Mouse (Mus musculus) limb, embryonic 15.5 days (tissue): ENCODE data around the gene Msx1. TPM values are rescaled to one million over a fixed set of nuclear protein-coding genes. Genes with fewer than 3 reads are reported as not detected.
"Not testable (repeated sequence)": the region's sequence is repeated elsewhere in the genome, so short reads cannot be mapped to it uniquely, and the experiment has no call there.

Experiments
- ATAC-seq: fragments of 200-750 bp; cut with Nextera tagmentation; 2 replicates; pipeline ENCODE4 v1.8.0; 2017; ENCODE audit warnings: low read depth, moderate TSS enrichment; ENCODE audit not compliant: insufficient number of reproducible peaks, low FRiP score, low TSS enrichment
- H3K27ac ChIP-seq: fragments of 300-500 bp; sonication (generic); 2 replicates; pipeline ENCODE4 v1.5.1; 2015; ENCODE audit warnings: moderate library complexity, mild to moderate bottlenecking, inconsistent platforms
- H3K27me3 ChIP-seq: fragments of 300-500 bp; sonication (generic); 2 replicates; pipeline ENCODE4 v1.6.1; 2015; ENCODE audit warnings: inconsistent platforms
- H3K36me3 ChIP-seq: fragments of 300-500 bp; sonication (generic); 2 replicates; pipeline ENCODE4 v1.6.1; 2015; ENCODE audit warnings: inconsistent platforms
- H3K4me1 ChIP-seq: fragments of 300-500 bp; sonication (generic); 2 replicates; pipeline ENCODE4 v1.6.1; 2015; ENCODE audit warnings: inconsistent platforms
- H3K4me2 ChIP-seq: fragments of 300-500 bp; sonication (generic); 2 replicates; pipeline ENCODE4 v1.6.1; 2015; ENCODE audit warnings: mild to moderate bottlenecking, inconsistent platforms
- H3K4me3 ChIP-seq: fragments of 300-500 bp; sonication (generic); 2 replicates; pipeline ENCODE4 v1.5.1; 2015; ENCODE audit warnings: mild to moderate bottlenecking, inconsistent platforms
- H3K9ac ChIP-seq: fragments of 300-500 bp; sonication (generic); 2 replicates; pipeline ENCODE4 v1.6.1; 2015; ENCODE audit warnings: inconsistent platforms
- H3K9me3 ChIP-seq: fragments of 300-500 bp; sonication (generic); 2 replicates; pipeline ENCODE4 v1.6.1; 2016; ENCODE audit warnings: inconsistent platforms
- WGBS: fragments of 180-500 bp; shearing (Covaris S2); methylation state at CpG from one replicate; pipeline ENCODE4 v1.1.7; 2015; 5-methylcytosine and 5-hydroxymethylcytosine counted together
- polyA plus RNA-seq: library from polyadenylated mRNA; unstranded; fragments of >200 nt; fragmentation: Nextera tagmentation; extraction: Ambion mirVana; gene quantifications from 2 replicates; pipeline ENCODE4 v1.2.1, GENCODE M21; 2015

Msx1 gene
- polyA plus RNA-seq, 1 experiment from 2014 or later = 137 TPM

GRCm38 (mm10) chr5:37835590-37836266 is 11.3 kb upstream of the Msx1 start:
- 10% methylated on average over 6 of the region's 6 CpGs for WGBS
- Histone ChIP-seq H3K27me3 (peaks cover 77% of the 10 kb centered on the region), H3K36me3 (no peaks in the 10 kb centered on the region), H3K4me2 (no peak overlapping the region), H3K4me1 (peaks cover 5% of the 10 kb centered on the region; the same call in 1 of the 2 replicates), H3K27ac (no peak overlapping the region), H3K9me3 (no peaks in the 10 kb centered on the region), H3K9ac (no peak overlapping the region), H3K4me3 (no peak overlapping the region)
- ATAC-seq = no peak

DNA sequence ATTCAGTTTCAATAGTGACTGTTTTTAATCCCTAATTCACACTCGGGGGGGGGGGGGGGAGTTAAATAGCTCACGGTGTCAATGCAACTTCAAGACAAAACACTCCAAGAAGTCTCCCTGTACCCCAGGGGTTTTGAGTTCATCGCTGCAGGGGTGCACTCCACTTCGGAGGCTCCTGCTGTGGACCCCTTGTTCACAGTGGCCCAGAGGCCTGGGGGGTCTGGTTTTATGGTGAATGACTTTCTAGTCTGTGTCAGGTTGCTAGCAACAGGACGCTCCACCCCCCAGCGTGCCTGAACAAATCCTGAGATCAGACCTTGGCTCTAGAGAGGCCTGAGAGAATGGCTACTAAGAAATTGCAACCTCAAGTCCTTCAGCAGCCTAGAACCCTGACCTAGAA is 8.4 kb upstream of the Msx1 start:
- no peak overlapping the region for H3K27ac ChIP-seq
- no peak overlapping the region for H3K4me3 ChIP-seq
- no peaks in the 10 kb centered on the region for H3K36me3 ChIP-seq
- H3K9me3 ChIP-seq = no peaks in the 10 kb centered on the region
- H3K27me3 ChIP-seq = peaks cover 91% of the 10 kb centered on the region
- H3K4me1 ChIP-seq = peaks cover 7% of the 10 kb centered on the region; the same call in 1 of the 2 replicates
- H3K9ac ChIP-seq = no peak overlapping the region
- no peak for ATAC-seq
- 15% methylated on average over 6 of the region's 6 CpGs for WGBS
- no peak overlapping the region for H3K4me2 ChIP-seq

DNA sequence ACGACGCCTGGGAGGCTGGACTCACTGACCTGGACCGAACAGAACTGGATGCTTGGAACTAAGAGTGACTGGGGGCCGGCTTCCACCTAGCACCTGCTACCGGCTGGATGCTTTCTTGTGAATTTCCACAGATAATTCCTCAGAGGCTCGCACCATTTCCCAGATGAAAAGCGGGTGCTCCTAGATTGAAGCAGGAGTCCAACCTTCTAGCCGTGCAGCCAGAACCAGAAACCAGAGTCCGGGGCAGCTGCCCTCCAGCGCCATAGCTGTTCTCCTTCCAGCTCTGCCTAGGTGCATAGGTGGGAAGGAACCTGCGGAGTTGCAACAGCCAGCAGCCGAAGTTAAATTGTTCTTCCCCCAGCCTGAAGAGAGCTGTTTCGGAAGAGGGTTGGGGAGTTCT is 7.6 kb upstream of the Msx1 start:
- 14% methylated on average over 13 of the region's 13 CpGs for WGBS
- H3K4me1 ChIP-seq = peaks cover 14% of the 10 kb centered on the region
- no peak overlapping the region for H3K9ac ChIP-seq
- H3K36me3 ChIP-seq = no peaks in the 10 kb centered on the region
- H3K4me3 ChIP-seq = no peak overlapping the region
- no peak for ATAC-seq
- peaks cover 91% of the 10 kb centered on the region for H3K27me3 ChIP-seq
- no peak overlapping the region for H3K27ac ChIP-seq
- H3K9me3 ChIP-seq = no peaks in the 10 kb centered on the region
- no peak overlapping the region for H3K4me2 ChIP-seq

- not testable (repeated sequence) for H3K9ac ChIP-seq, H3K4me3 ChIP-seq, H3K4me2 ChIP-seq, H3K27ac ChIP-seq, H3K36me3 ChIP-seq, ATAC-seq, H3K9me3 ChIP-seq
- WGBS = 55% methylated on average over 6 of the region's 7 CpGs
- Histone ChIP-seq H3K4me1 (peaks cover 27% of the 10 kb centered on the region), H3K27me3 (peaks cover 94% of the 10 kb centered on the region)
These were observed 6.1 kb upstream of the Msx1 start for GRCm38 (mm10) chr5:37830436-37830835.

DNA sequence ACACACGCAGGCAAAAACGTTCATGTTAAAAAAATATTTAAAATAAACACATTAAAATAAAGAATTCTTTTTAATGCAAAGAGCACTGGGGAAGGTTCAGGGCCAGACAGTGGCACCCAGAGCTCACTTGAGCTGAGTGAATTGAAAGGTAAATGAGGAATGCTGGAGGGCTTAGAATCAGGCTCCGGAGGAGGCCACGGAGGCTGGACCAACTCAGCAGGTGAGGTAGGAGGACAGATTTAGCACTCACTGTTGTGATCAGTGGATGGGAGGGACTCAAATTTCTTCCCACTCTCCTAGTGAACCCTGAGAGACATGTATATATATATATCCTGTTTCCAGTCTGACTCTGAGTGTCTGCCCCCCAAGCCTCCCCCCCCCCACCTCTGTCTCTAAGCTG is 5.5 kb upstream of the Msx1 start:
- WGBS = 20% methylated on average over 4 of the region's 4 CpGs
- Histone ChIP-seq H3K9ac (no peak overlapping the region), H3K9me3 (no peaks in the 10 kb centered on the region), H3K4me1 (peaks cover 27% of the 10 kb centered on the region), H3K36me3 (no peaks in the 10 kb centered on the region), H3K4me3 (no peak overlapping the region), H3K27ac (no peak overlapping the region), H3K4me2 (no peak overlapping the region), H3K27me3 (peaks cover 97% of the 10 kb centered on the region)
- no peak for ATAC-seq

DNA sequence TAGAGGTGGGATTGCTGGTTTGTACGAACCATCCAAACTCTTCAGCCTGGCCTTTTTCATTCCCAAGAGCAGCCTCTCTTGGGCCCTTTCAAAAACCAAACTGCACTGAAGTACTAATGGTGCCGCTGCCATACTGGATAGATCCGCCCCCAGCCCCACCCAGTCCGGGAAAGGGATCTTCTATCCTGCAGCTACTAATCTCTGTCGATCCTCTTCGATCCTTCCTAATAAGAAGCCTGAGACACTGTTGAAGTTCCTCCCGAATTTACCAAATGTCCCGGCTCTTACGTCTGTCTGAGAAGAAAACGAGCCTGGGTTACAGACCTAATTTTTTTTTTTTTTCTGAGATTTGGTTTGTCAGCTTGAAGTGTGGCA is 4.9 kb upstream of the Msx1 start:
- H3K27ac ChIP-seq = no peak overlapping the region
- peaks cover 32% of the 10 kb centered on the region for H3K4me1 ChIP-seq
- 18% methylated on average over 10 of the region's 10 CpGs for WGBS
- peaks cover 97% of the 10 kb centered on the region for H3K27me3 ChIP-seq
- no peak for ATAC-seq
- H3K4me2 ChIP-seq = no peak overlapping the region
- no peaks in the 10 kb centered on the region for H3K9me3 ChIP-seq
- H3K36me3 ChIP-seq = no peaks in the 10 kb centered on the region
- H3K9ac ChIP-seq = no peak overlapping the region
- no peak overlapping the region for H3K4me3 ChIP-seq

- Histone ChIP-seq H3K36me3 (no peaks in the 10 kb centered on the region), H3K4me2 (0 out of 2 replicates have a peak overlapping the region, but pooled peaks have one; percentile 12)
These were observed 4.4 kb upstream of the Msx1 start for GRCm38 (mm10) chr5:37828591-37829295.

GRCm38 (mm10) chr5:37828001-37828400 is 3.6 kb upstream of the Msx1 start:
- no peak overlapping the region for H3K4me2 ChIP-seq
- peaks cover 45% of the 10 kb centered on the region for H3K4me1 ChIP-seq
- H3K9ac ChIP-seq = no peak overlapping the region

More at GRCm38 (mm10) chr5:37828591-37829295, 4.4 kb upstream of the Msx1 start:
- Histone ChIP-seq H3K27me3 (peaks cover 97% of the 10 kb centered on the region), H3K4me1 (peaks cover 37% of the 10 kb centered on the region), H3K27ac (0 out of 2 replicates have a peak overlapping the region, but pooled peaks have one; percentile 1), H3K9me3 (no peaks in the 10 kb centered on the region), H3K9ac (no peak overlapping the region), H3K4me3 (no peak overlapping the region; the same call in 1 of the 2 replicates)
- ATAC-seq = no peak
- 8% methylated on average over 35 of the region's 35 CpGs for WGBS

GRCm38 (mm10) chr5:37827626-37827950 is 3.2 kb upstream of the Msx1 start:
- Histone ChIP-seq H3K9me3 (no peaks in the 10 kb centered on the region), H3K36me3 (no peaks in the 10 kb centered on the region), H3K4me1 (peaks cover 48% of the 10 kb centered on the region), H3K4me3 (peak overlapping the region; percentile 57), H3K27ac (no peak overlapping the region), H3K27me3 (peaks cover 95% of the 10 kb centered on the region), H3K9ac (no peak overlapping the region), H3K4me2 (peak overlapping the region; percentile 39)
- WGBS = 5% methylated on average over 9 of the region's 9 CpGs
- ATAC-seq = no peak

More at GRCm38 (mm10) chr5:37828001-37828400, 3.6 kb upstream of the Msx1 start:
- 5% methylated on average over 14 of the region's 14 CpGs for WGBS
- Histone ChIP-seq H3K27me3 (peaks cover 97% of the 10 kb centered on the region), H3K4me3 (no peak overlapping the region), H3K9me3 (no peaks in the 10 kb centered on the region), H3K27ac (no peak overlapping the region), H3K36me3 (no peaks in the 10 kb centered on the region)
- no peak for ATAC-seq

DNA sequence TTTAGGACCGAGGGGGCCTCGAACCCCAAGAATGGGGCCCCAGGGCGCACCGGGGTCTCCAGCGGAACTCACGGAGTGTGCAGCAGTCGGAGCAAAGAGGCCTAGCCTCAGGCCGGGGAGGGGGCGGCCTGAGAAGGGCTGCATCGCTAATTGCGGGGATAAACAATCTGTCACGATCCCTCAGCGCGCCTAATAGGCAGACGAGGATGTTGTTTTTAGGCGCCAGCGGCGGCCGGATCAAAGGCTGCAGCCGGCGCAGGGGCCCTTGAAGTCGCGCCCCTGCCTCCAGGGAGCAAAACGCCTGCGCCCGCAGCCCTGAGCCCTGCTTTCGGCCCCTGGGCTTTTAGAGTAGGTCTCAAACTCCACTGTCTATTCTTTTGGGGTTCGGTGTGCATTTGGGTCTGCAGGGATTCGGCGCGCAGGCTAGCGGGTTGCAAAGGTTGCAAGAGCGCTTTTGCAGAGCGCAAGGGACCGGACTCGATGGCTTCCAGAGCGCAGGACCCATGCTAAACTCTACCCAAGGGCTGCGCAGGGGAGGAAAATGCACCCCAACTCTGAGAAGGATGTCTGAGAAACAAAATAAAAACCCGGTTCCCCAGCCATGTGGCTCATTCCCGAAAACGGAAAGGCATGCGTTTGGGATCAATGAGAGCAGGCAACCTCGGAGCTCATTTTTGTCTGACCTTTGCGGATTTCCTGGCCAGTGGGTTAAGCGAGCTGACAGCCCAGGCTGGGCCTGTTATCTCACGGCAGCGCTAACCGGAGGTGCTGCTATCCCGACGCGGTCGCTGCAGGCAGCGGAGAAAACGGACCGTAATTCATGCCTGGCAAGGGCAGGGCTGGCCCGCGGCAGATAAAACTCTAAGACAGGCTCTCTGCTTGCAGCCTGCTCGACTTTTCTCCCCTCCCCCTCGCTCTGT is 2.6 kb upstream of the Msx1 start:
- no peak for ATAC-seq
- Histone ChIP-seq H3K9ac (peak overlapping the region; percentile 20; the same call in 1 of the 2 replicates), H3K4me1 (peaks cover 48% of the 10 kb centered on the region)

GRCm38 (mm10) chr5:37825611-37826445 is 1.4 kb upstream of the Msx1 start:
- H3K9me3 ChIP-seq = no peaks in the 10 kb centered on the region
- whole genome bisulfite sequencing = 5% methylated on average over 37 of the region's 37 CpGs
- H3K36me3 ChIP-seq = no peaks in the 10 kb centered on the region
- H3K4me3 ChIP-seq = peak overlapping the region; percentile 57
- ATAC-seq = no peak
- H3K27me3 ChIP-seq = peaks cover 92% of the 10 kb centered on the region
- H3K4me1 ChIP-seq = peaks cover 54% of the 10 kb centered on the region
- no peak overlapping the region for H3K9ac ChIP-seq
- peak overlapping the region; percentile 25 for H3K4me2 ChIP-seq
- H3K27ac ChIP-seq = peak overlapping the region; percentile 72

More for the DNA sequence above, 2.6 kb upstream of the Msx1 start:
- H3K36me3 ChIP-seq = no peaks in the 10 kb centered on the region
- no peaks in the 10 kb centered on the region for H3K9me3 ChIP-seq
- peak overlapping the region; percentile 57 for H3K4me3 ChIP-seq
- H3K27ac ChIP-seq = peak overlapping the region; percentile 72
- peaks cover 94% of the 10 kb centered on the region for H3K27me3 ChIP-seq
- H3K4me2 ChIP-seq = peak overlapping the region; percentile 39
- WGBS = 1% methylated on average over 59 of the region's 59 CpGs
